Mouse (Mus musculus) heart, adult 9 months (tissue): ENCODE measurements around the gene Zfp563.

Source experiments
- DNase-seq, 2 experiments: peaks; one replicate each; pipeline ENCODE4 v3.0.0; 2022; ENCODE audit warnings: low spot score in 2 of 2

The Zfp563 gene

GRCm38 (mm10) chr17:33089220-33089949 lies at the start of gene Zfp563:
TSS of gene Zfp563 (plus strand) at chr17:33089310.
- peak; percentile 95 to 96 for DNase-seq

GRCm38 (mm10) chr17:33058791-33059190 lies 30.3 kb upstream of the Zfp563 start:
- DNase-seq = no peak

- DNase-seq = no peak
Observed at GRCm38 (mm10) chr17:33063001-33063400, 26.1 kb upstream of the Zfp563 start.

GRCm38 (mm10) chr17:33067958-33068357 lies 21.2 kb upstream of the Zfp563 start, which contains the start of gene 4921501E09Rik:
TSS of gene 4921501E09Rik (minus strand) at chr17:33068058.
- DNase-seq = no peak

GRCm38 (mm10) chr17:33091630-33092029 lies 2.5 kb downstream of the Zfp563 start:
- no peak for DNase-seq

GRCm38 (mm10) chr17:33092391-33093193 lies 3.5 kb downstream of the Zfp563 start:
- peak; percentile 72 to 83 for DNase-seq

GRCm38 (mm10) chr17:33097396-33097795 lies 8.3 kb downstream of the Zfp563 start:
- DNase-seq = no peak

- no peak for DNase-seq
Observed at GRCm38 (mm10) chr17:33124546-33124945, 35.4 kb downstream of the Zfp563 start.

GRCm38 (mm10) chr17:33126257-33126656 lies 37.1 kb downstream of the Zfp563 start:
- no peak for DNase-seq

- no peak for DNase-seq
Observed at GRCm38 (mm10) chr17:33139261-33139820, 50.2 kb downstream of the Zfp563 start, which contains the start of gene Morc2b. TSS of gene Morc2b (minus strand) at chr17:33139683.
